Mouse (Mus musculus) erythroblast, embryonic 14.5 days (primary cell): Measurements from ENCODE around the gene Batf3.

Experiments
- GATA1 ChIP-seq: IDR thresholded peaks from 2 replicates; pipeline ENCODE4 v1.6.1; 2012; ENCODE audit warnings: low read length, inconsistent platforms, mixed read lengths
- TAL1 ChIP-seq: IDR thresholded peaks from 3 replicates; pipeline ENCODE4 v1.6.1; 2012; ENCODE audit warnings: low read length, inconsistent platforms, mixed read lengths

GRCm38 (mm10) chr1:191150924-191151605, 53.4 kb downstream of the Batf3 start:
- TF ChIP-seq TAL1: no peak
- no peak for TF ChIP-seq GATA1
